Mouse (Mus musculus): ENCODE results near the gene Xrra1. TPM values are rescaled to one million over a fixed set of nuclear protein-coding genes. Genes with fewer than 3 reads are reported as not detected.
"Not testable (repeated sequence)": the region's sequence is repeated elsewhere in the genome, so short reads cannot be mapped to it uniquely, and the experiment has no call there.

Xrra1 gene
- total RNA-seq, 4 experiments from 2014 or later = 1.2 to 2.2 (median 1.4) TPM

DNA sequence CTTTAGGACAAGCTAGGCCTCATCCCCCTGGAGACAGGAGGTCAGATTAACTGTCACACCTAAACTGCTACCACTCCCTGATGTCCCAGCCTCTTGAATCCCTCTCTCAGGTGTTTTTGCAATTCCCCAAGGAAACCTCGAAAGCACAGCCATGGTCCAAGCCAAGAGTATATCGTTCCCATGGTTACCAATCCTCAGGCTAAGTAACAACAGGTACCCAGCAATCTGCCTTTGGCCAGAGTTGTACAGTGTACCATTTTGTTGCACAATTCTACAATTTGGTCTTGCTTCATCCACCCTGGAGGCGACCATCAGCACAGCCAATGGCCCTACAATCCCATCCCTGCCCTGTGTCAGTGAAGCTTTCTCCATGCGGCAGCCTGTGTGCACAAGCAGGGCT is 38.0 kb downstream of the Xrra1 start:
- no peak for DNase-seq (ENCODE audit: low spot score in 2 of 2)

DNA sequence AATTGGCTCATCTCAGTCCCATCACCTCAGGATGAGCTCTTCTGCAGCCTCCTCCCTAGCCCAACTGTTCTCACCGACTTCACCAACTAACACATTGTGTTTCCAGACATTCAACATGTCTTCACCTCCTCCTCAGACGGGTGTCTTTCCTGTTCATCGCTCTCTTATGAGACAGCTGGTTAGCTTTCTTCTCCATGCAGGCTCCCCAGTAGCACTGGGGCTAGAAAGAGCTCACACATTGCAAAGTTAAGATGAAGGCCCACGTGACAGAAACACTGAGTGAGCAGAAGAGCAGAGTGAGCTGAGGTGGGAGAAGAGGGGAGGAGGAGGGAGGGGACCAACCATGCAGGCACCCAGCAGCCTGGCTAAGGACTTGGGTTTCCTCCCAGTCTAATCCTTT is 43.3 kb downstream of the Xrra1 start:
- peak in 1 of 2 experiments; percentile 57 for DNase-seq (ENCODE audit: low spot score in 2 of 2)

DNA sequence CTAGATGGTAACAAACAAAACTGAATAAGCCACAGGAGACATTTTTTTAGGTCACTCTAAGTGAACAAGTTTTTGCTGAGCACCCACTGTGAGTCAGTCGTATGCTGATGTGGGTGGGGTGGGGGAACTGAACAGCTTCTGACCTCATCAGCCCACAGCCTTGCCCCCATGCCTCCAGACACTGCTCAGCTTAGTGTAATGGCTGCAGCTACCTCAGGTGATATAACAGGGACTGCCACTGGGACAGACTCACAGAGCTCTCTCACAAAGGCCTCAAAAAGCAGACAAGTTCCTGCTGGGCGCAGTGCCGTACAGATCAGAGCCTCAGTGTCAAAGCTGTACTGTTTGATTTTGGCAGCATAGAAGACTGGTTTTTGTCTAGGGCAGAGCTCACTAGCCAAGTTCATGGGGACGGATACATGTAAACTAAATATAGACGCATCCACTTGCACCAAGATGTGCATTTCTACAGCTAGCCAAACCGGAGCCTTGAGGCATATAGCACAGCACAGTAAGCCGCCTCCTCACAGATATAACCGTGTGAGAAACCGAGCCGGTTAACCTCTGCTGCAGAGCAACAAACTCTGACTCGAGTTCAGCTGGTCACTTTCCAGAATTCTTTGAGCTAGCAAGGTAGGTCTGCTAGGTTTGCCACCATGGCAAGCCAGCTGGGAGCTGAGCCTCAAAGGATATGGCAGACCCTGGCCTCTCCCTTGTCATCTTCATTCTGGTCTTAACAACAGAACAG is 44.2 kb downstream of the Xrra1 start:
- no peak for DNase-seq (ENCODE audit: low spot score in 2 of 2)

DNA sequence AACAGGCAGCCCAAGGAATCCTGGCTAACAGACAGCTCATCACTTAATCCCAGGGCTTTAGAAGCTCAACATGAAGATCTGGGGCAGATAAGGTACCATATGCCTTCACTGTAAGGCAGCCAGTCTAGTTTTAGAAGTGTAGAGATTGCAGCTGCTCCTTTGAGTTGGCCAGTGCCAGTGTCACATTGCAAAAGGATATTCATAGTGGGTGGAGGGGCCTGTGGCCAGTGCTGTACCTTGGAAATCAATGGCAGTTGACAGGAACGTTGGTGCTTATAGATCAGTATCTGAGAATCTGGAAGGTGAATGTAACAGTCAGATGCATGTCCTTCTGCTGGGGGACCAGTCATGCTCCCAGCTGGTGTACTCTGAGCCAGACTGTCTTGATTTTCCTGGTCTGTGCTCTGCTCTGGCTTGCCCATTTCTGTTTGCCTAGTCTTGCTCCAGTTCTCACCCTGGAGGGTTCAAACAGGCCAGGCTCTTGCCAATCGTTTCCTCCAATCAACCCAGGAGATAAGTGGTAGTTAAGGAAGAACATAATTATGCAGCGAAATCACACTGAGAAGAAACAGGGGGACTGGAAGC is 45.6 kb downstream of the Xrra1 start:
- DNase-seq (ENCODE audit: low spot score in 2 of 2) = no peak

DNA sequence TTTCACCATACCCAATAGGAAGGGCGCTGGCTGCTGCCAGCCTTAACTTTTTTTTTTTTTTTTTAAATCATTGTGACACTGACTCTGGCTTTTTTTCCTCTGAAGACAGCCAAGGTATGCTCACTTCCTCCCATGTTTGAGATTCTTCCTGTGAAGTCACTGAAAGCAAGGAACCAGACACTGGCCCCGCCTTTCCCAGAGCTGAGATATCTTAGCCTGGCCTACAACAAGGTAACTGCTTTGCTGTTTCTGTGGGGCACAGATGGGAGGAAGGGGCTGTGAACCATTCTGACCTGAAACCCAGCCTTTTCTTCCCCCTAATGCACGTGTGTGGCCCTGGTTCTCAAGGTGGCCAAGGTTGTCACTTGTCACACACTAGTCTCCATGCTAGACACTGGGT is 47.4 kb downstream of the Xrra1 start:
- no peak for DNase-seq (ENCODE audit: low spot score in 2 of 2)

DNA sequence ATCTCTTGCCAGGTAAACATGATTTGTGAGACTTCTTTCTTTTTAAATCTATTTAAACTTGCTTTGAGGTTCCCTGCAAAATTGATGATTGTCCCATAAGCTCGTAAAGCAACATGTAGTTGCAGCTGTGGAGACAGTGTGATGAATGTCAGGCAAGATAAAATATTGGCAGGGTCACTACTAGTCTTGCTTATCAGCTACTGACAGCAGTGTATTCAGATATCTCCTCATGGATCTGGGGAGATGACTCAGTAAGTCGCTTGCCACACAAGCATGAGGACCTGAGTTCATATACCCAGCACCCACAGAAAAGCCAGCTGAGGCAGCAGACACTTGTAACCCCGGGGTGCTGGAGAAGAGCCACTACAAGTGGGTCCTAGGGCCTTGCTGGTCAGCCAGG is 48.5 kb downstream of the Xrra1 start:
- no peak for DNase-seq (ENCODE audit: low spot score in 2 of 2)

DNA sequence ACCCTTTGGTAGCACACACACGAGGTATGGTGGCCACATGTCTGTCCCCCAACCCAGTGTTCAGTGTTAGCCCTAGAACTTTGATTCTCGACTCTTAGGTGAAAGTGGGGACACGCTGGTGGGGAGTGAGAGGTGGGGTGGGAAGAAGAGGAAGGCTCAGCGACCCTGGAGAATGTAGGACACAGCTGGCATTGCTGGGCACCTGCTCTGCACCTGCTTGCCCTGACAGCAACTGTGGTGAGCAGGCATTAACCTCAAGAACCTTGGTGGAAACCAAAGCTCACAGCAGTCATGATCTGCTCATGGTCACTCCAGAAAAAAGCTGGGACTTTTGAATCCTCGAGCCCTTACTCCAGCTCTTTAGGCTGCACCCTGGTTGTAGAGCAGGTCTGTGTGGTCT is 52.1 kb downstream of the Xrra1 start:
- no peak for DNase-seq (ENCODE audit: low spot score in 2 of 2)

DNA sequence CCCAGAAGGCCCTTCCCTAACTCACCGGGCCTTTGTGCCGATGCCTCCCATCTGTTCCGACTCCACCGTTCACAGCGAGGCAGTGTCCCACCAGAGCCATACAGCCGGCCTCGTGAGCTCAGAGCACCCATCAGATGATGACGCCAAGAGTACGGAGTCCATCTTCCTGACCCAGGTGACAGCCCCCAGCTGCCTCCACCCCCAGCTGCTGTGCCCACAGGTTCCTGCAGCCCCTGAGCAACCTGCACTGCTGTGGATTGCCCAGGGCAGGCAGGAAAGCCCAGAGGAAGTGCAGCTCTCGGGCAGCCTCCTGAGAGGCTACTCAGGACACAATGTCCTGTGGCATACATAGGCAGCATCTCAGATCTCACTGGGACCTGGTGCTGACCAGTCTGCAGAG is 55.4 kb downstream of the Xrra1 start:
- no peak for DNase-seq (ENCODE audit: low spot score in 2 of 2)

DNA sequence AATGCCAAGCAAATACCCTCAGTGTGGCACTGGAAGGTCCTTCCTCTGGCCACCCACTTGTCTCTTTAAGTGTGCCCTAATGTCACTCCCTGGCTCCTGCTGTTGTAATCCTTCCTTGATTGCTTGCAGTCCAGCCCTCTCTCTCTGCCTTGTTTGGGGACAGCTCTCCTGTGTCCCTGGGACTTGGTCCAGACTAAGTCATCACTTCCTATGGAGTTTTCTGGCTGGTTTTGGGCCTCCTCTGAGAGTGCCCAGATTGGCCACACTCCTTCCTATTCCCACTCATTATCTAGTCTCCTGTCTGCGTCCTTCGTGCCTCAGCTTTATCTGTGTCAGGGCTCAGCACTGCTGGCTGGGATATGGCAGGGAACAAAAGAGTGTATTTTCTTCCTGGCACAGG is 56.6 kb downstream of the Xrra1 start:
- DNase-seq (ENCODE audit: low spot score in 2 of 2) = no peak

DNA sequence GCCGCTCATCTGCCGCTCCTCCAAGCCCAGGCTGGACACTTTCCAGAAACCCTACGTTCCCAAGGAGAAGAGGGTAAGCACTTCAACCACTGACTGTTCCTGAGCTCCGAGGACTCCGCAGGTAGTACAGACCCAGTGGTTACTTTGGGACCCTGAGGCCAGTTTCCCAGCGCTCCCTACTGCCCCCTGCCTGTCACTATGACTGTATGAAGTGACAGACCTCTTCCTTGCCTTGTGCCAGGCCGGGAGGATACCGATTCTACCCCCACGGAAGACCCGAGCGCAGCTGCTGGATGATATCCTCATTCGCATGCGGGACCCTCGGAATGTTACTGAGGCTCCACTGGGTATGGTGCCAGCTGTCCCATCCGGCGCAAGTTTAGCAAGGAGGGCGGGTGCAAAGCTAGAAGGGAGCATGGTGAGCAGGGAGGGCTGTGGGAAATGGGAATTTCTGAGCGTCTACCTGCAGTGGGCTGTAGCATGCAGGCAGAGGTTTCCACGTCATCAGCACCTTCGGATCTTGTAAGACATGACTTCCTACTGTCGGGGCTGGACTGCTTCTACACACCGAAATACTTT is 57.9 kb downstream of the Xrra1 start:
- no peak for DNase-seq (ENCODE audit: low spot score in 2 of 2)

DNA sequence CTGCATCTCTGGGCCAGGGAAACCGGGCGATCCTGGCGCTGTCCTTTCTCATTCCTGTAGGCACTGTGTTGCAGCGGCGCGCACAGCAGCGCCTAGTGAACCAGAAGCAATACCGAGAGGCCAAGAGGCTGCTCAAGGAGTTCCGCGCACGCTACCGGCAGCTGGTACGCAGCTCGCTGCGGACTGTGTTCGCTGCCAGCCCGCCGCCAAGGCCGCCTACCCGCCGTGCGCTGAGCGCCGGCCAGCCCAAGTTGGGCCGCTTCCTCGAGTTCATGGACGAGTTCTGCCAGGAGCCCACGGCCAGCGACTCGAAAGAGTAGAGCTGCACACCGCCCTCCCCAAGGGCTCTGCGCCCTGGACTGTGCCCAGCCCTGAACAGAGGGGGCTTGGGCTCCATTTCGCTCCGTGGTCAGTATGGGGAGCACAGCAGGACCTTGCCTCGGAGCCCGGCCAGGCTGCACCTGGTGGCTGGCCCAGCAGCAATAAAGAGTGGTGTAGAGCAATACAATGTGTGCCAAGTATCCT is 58.5 kb downstream of the Xrra1 start:
- peak; percentile 32 to 57 for DNase-seq (ENCODE audit: low spot score in 2 of 2)

DNA sequence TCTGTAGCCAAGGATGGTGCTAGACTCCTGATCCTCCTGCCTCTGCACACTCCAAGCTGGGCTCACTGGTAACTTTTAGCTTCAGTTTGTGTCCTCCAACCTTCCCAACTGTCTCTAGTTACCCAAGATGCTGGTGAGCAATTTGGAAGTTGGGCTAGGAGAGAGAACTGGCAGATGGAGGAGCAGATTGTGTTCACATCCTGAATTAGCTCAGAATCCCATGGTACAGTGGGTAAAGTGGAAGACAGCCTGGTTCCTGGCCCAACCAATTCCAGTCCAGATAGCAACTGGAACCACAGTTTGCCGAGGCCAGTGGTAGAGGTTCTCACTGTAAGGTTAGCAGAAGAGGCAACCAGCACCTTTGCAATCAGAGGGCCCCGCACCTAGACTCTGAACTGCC is 60.2 kb downstream of the Xrra1 start:
- DNase-seq (ENCODE audit: low spot score in 2 of 2) = peak in 1 of 2 experiments; percentile 48

DNA sequence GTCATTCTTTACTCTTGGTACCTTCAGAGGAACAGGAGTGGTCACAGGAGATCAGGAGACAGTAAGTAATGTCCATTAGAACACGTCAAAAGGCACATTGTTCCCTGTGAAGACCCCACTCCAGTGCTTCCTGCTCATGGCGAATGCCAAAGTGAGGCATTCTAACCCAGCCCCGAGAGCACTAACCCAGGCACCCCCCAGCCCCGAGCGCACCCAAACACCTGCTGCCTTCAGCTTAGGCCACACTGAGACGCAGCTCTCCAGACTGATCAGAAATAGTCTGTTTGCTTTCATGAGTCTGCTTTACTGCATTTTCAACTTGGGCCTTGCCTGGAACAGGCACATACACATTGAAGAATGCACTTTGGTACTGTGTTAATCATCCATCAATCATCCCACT is 61.1 kb downstream of the Xrra1 start:
- no peak for DNase-seq (ENCODE audit: low spot score in 2 of 2)

DNA sequence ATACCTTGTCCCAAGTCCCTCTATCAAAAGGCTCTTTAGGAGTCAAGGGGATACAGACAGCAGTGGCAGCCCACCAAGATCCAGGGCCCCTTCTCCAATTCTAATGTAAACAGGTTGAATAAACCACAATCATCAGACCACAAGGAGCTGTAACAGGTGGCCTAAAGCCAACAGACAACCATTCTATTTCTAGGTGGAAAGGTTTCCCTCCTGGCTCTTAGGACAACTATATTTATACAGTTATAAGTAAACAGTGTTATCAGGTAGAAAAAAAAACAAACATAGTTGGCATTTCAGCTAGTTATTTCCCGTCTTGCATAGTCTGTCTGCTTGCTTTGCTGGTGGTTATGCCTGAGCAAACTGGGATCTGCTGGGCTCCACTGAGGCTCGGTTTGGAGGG is 61.5 kb downstream of the Xrra1 start:
- DNase-seq (ENCODE audit: low spot score in 2 of 2) = no peak

DNA sequence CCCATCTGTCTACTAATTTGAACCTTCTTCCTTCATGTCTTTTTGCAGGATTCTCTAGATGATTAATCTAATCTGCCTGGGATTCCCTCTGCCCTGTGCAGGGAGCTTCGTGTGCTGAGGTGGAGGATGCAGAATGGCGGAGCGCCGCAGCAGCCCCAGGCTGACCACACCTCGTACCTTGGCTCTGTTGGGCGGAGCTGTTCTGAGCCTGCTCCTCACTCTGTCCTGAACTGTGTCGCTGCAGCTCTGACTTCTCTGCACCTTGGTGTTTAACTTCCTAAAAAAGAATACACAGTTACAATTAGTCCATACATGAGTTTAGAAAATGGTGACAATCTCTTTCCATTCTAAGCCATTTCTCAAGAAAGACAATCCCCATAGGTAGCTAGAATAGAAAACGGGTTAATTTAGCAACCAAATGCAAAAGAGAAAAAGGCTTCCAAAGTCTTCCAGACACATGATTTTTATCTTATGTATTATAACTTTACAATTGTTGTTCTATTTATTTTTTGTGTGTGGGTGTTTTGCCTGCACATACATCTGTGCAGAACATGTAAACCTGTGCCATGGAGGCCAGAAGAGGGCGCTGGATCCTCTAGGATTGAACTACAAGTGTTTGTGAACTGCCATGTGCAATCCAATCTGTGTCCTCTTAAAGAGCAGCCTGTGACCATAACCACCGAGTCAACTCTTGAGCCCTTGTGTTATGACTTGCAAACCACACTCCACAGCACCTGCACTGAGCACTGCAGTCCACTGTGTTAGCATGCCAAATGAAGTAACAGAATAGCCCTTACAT is 68.2 kb downstream of the Xrra1 start:
- DNase-seq (ENCODE audit: low spot score in 2 of 2) = peak in 1 of 2 experiments; percentile 65

DNA sequence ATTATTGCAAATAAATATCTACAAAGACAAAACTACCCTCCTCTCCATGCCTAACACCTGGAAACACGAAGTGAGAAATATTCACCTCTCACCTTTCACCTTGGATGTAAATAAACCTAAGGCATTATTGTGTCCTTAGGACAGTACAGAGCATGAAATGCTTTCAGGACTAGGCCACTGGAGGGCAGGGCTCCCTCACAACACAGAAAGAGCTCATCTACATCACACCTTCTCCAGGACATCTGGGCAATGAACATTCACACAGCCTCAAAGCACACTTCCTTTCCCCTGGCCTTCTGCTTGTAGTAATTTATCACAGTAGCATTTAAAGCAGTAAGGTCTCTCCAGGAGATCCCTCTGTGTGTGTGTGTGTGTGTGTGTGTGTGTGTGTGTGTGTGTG is 76.8 kb downstream of the Xrra1 start:
- no peak for DNase-seq (ENCODE audit: low spot score in 2 of 2)

DNA sequence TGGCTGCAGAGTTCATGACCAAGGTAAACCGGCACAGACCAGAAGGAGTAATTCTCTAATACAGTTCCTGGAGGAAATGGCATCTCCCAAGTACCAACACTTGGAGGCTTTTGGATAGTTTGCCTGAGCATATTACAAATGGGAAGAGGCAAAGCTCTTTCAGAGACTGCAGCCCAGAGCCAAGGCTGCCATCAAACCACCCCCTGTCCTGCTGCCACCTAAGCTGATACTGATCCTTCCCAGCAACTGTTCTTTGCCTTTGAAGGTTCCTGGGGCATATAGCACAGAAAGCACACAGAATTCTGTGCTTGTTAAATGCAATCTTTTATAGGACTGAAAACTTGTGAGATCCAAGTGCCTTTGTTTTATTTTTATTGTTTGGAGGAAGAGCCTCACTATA is 81.8 kb downstream of the Xrra1 start:
- no peak for DNase-seq (ENCODE audit: low spot score in 2 of 2)

DNA sequence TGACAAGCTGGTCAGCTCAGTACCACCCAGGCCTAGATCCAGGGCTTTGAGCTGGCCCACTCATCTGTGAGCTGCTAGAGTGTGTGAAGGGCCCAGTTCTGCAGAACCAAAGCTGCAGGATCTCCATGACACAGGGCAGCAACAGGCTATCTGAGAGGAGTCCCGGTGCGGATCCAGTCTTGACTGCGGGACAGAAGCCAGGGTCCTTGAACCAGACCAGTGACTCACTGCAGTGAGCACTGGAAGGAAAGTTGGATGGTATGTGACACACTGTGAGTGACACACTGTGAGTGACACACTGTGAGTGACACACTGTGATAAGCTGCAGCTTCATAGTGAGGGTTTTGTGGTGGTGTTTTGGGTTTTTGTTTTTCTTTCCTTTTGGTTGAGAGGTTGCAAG is 85.6 kb downstream of the Xrra1 start:
- DNase-seq (ENCODE audit: low spot score in 2 of 2) = no peak

DNA sequence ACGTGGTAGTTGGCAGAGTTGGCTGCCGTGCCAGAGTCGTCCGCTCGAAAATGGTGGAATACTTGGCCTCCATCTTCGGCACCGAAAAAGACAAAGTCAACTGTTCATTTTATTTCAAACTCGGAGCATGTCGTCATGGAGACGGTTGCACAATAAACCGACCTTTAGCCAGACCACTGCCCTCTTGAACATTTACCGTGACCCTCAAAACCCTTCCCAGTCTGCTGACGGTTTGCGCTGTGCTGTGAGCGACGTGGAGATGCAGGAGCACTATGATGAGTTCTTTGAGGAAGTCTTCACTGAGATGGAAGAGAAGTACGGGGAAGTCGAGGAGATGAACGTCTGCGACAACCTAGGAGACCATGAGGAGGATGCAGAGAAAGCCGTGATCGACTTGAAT is 86.1 kb downstream of the Xrra1 start:
- not testable (repeated sequence) for DNase-seq (ENCODE audit: low spot score in 2 of 2)

DNA sequence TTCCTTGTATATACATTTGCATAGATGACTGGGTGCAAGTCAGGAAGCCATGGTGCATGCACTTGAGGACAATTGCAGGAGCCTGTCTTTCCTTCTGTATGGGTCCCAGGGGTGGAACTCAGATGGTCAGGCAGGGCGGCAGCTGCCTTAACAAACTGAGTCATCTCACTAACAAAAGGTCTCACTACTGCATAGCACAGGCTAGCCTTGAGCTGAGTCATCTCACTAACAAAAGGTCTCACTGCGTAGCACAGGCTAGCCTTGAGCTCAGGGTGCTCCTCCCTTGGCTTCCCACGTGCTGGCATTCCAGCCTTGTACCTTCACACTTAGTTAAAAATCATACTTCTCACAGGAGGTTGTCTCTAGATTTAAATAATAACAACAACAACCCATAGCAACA is 87.0 kb downstream of the Xrra1 start:
- no peak for DNase-seq (ENCODE audit: low spot score in 2 of 2)

DNA sequence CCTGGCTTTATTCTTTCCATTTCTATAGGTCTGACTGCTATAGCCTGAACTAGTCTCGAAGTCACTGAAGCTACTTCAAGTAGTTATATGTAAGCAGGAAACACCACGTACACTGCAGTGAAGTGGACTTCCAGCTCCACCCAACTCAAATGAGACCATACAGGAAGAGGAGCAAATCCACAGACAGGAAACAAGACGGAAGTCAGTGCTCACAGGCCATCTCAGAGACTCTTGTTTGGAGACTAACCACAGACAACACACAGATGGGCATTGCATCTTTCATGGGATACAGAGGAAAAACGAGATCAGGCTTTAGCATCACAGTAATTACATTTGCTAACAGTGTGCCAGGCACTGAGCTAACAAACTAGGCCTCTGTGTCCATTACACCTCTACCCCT is 87.4 kb downstream of the Xrra1 start:
- no peak for DNase-seq (ENCODE audit: low spot score in 2 of 2)

DNA sequence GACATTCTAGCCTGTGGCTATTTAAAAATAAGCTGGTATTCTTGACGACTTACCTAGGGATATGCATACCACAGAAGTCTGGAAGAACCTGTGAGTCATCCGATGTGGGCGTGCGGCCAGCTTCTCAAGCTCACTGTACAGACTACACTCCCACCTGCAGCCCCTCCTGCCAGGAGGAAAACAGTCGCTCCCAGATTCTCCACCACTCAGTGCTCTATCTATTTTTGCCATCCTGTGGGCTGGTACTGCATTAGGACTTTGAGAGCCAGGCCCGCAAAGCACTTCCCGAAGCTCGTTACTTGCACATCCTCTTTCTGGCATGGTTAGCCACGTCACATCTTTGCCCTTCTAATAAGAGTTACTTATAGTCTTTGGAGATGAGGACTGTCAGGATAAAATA is 88.4 kb downstream of the Xrra1 start:
- DNase-seq (ENCODE audit: low spot score in 2 of 2) = peak; percentile 61 to 96
